Mouse (Mus musculus) cortical plate, adult 2 months (tissue): ENCODE results near the gene Klhl26.

ENCODE experiments used
- CTCF ChIP-seq: fragments of 200-500 bp; IDR thresholded peaks from 2 replicates; pipeline ENCODE4 v1.5.1; 2011; ENCODE audit warnings: mild to moderate bottlenecking, control low read depth, low read length; ENCODE audit not compliant: insufficient read depth; ENCODE audit errors: extremely low read depth
- POLR2A ChIP-seq: fragments of 200-500 bp; IDR thresholded peaks from 2 replicates; pipeline ENCODE4 v1.6.1; 2011; ENCODE audit warnings: mild to moderate bottlenecking, low read length, control low read depth; ENCODE audit not compliant: insufficient read depth; ENCODE audit errors: extremely low read depth

DNA sequence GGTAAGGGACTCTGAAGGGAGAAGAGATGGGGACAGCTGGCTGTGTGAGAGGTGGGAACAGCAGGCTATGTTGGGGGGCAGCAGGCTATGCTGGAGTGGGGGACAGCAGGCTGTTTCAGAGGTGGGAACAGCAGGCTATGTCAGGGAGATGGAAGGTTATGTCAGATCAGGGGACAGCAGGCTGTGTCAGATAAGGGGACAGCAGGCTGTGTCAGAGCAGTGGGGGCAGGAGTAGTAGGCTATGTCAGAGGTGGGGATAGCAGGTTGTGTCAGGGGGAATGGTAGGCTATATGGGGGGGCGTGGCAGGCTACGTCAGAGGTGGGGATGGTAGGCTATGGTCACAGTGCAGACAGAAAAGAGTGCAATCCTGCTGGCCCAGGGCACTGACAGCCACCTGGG is 54.0 kb downstream of the Klhl26 start:
- TF ChIP-seq CTCF (no peak), POLR2A (no peak)
